Mouse (Mus musculus): ENCODE data around the gene Ptpra. TPM values are rescaled to one million over a fixed set of nuclear protein-coding genes. Genes with fewer than 3 reads are reported as not detected.

The Ptpra gene
- total and polyA plus RNA-seq, 2 experiments from 2014 or later = 105 to 143 TPM

GRCm38 (mm10) chr2:130558015-130558414, 107.9 kb downstream of the Ptpra start:
- peak; percentile 35; the same call in 1 of the 2 replicates for TF ChIP-seq CTCF (IDR thresholded peaks at IDR 0.05; ENCODE audit: low read depth)
- ATAC-seq = no peak
- H3K27ac ChIP-seq = no peak overlapping the region
- no peaks in the 10 kb centered on the region for H3K27me3 ChIP-seq (ENCODE audit: insufficient read depth, low read length)
- DNase-seq (ENCODE audit: low spot score) = no peak
- peaks cover 28% of the 10 kb centered on the region for H3K36me3 ChIP-seq (ENCODE audit: insufficient read depth, low read length)
- H3K9me3 ChIP-seq (ENCODE audit: low read length) = no peaks in the 10 kb centered on the region
- no peak overlapping the region for H3K4me3 ChIP-seq (ENCODE audit: low read length)
- no peak overlapping the region for H3K4me2 ChIP-seq (ENCODE audit: low read depth, low read length)
- WGBS = 63% methylated on average over 2 of the region's 2 CpGs
- H3K9ac ChIP-seq (replicated peaks; ENCODE audit: low read length) = no peak overlapping the region
- H3K4me1 ChIP-seq (ENCODE audit: insufficient read depth, low read length) = no peaks in the 10 kb centered on the region

DNA sequence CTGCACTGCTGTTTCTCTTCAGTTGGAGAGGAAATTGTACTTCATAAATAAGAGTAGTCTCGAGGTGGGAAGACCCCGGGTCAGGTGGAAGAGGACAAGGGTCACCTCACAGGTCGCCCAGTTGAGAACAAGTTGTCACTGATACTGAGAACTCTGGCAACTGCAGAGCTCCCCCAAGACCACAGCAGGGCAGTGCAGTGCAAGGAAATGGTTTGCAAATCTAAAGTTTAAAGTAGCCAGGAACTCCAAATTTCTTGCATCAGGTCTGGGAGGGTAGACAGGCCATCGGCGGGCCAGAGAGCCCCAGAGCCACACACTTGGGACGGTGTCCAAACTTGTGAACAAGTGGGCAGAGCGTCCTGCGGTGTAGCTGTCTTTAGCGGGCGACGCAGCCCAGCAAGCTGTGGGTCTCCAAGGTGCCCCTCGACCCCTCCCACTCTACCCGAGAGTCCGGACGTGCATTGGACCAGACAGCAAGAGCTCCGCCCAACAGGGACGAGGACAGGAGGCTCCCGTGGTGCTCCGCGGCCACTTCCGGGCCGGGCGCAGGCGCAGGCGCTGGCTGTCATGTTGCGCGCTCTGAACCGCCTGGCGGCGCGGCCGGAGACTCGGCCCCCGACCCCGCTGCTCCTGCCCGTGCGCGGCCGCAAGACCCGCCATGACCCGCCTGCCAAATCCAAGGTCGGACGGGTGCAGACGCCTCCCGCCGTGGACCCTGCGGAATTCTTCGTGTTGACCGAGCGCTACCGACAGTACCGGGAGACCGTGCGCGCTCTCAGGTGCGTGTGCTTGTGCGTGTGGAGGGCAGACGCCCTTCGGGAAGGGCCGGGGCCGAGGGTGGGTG, 113.4 kb downstream of the Ptpra start, which contains the start of gene Mrps26:
Gene Mrps26, plus strand, starts transcription at position 531 of the 844 bp plus-strand sequence.
- peak within 1 kb of the TSS; percentile 73 for H3K27ac ChIP-seq
- H3K27me3 ChIP-seq (ENCODE audit: insufficient read depth, low read length) = no peaks in the 10 kb centered on the region
- peaks cover 17% of the 10 kb centered on the region; the same call in 1 of the 2 replicates for H3K36me3 ChIP-seq (ENCODE audit: insufficient read depth, low read length)
- peak; percentile 99 for ATAC-seq
- H3K4me3 ChIP-seq (ENCODE audit: low read length) = peak within 1 kb of the TSS; percentile 86
- H3K4me1 ChIP-seq (ENCODE audit: insufficient read depth, low read length) = peaks cover 5% of the 10 kb centered on the region
- H3K4me2 ChIP-seq (ENCODE audit: low read depth, low read length) = peak within 1 kb of the TSS; percentile 78
- H3K9ac ChIP-seq (replicated peaks; ENCODE audit: low read length) = peak within 1 kb of the TSS; percentile 82
- peak; percentile 56 for TF ChIP-seq CTCF (IDR thresholded peaks at IDR 0.05; ENCODE audit: low read depth)
- no peaks in the 10 kb centered on the region for H3K9me3 ChIP-seq (ENCODE audit: low read length)
- WGBS = under 1% methylated on average over 61 of the region's 61 CpGs
- DNase-seq (ENCODE audit: low spot score) = peak; percentile 97

GRCm38 (mm10) chr2:130564063-130564462, 114.0 kb downstream of the Ptpra start:
- Histone ChIP-seq H3K4me2 (ENCODE audit: low read depth, low read length) (peak overlapping the region; percentile 78), H3K36me3 (ENCODE audit: insufficient read depth, low read length) (peaks cover 17% of the 10 kb centered on the region; the same call in 1 of the 2 replicates), H3K27me3 (ENCODE audit: insufficient read depth, low read length) (no peaks in the 10 kb centered on the region), H3K4me3 (ENCODE audit: low read length) (peak overlapping the region; percentile 86), H3K27ac (peak overlapping the region; percentile 73), H3K9me3 (ENCODE audit: low read length) (no peaks in the 10 kb centered on the region), H3K4me1 (ENCODE audit: insufficient read depth, low read length) (peaks cover 5% of the 10 kb centered on the region), H3K9ac (replicated peaks; ENCODE audit: low read length) (peak overlapping the region; percentile 82)
- ATAC-seq (no peak), DNase-seq (ENCODE audit: low spot score) (no peak)
- no peak for TF ChIP-seq CTCF (IDR thresholded peaks at IDR 0.05; ENCODE audit: low read depth)
- 0% methylated on average over 23 of the region's 23 CpGs for whole genome bisulfite sequencing

DNA sequence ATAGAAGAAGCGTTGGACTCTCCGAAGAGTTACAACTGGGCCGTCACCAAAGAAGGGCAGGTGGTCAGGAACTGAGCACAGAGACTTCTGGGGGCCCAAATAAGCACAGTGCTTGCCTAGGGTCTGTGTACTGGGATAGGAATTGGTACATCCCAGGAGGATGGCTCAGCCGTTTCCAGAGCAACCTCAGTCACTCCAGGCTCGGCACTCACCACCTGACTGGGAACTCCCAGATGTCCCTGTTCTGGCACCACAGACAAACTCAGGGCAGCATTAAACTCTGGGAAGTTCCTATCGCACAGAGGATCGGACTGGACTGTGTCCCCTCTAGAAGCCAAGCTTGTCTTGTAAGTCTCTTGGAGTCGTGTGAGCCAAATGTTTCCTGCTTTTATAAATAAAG, 114.9 kb downstream of the Ptpra start:
- H3K9ac ChIP-seq (replicated peaks; ENCODE audit: low read length) = peak overlapping the region; percentile 82; the same call in 1 of the 2 replicates
- no peak for TF ChIP-seq CTCF (IDR thresholded peaks at IDR 0.05; ENCODE audit: low read depth)

DNA sequence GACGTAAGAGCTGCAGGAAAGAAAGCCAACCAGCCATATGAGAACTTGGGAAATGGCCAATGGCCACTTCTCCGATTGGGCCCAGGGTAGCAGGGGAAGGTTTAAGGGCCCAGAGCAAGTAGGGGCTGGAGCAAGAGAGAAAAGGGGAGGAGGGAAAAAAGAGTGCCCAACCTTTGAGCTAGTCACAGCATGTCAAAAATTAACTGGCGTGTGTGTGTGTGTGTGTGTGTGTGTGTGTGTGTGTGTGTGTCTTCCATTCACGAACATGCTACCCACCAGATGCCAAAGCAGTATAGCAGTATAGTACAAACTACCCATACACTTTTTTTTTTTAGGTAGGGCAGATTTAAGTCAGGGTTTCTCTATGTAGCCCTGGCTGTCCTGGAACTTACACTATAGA, 118.8 kb downstream of the Ptpra start:
- WGBS = 49% methylated on average over 4 of the region's 4 CpGs
- Histone ChIP-seq H3K4me3 (ENCODE audit: low read length) (no peak overlapping the region), H3K4me2 (ENCODE audit: low read depth, low read length) (no peak overlapping the region), H3K36me3 (ENCODE audit: insufficient read depth, low read length) (peaks cover 17% of the 10 kb centered on the region; the same call in 1 of the 2 replicates), H3K27me3 (ENCODE audit: insufficient read depth, low read length) (no peaks in the 10 kb centered on the region), H3K9me3 (ENCODE audit: low read length) (no peaks in the 10 kb centered on the region), H3K9ac (replicated peaks; ENCODE audit: low read length) (no peak overlapping the region), H3K27ac (no peak overlapping the region), H3K4me1 (ENCODE audit: insufficient read depth, low read length) (peaks cover 5% of the 10 kb centered on the region)
- DNase-seq (ENCODE audit: low spot score) (no peak), ATAC-seq (no peak)
- TF ChIP-seq CTCF (IDR thresholded peaks at IDR 0.05; ENCODE audit: low read depth) = no peak

More for the DNA sequence above, 114.9 kb downstream of the Ptpra start:
- H3K36me3 ChIP-seq (ENCODE audit: insufficient read depth, low read length) = peaks cover 17% of the 10 kb centered on the region; the same call in 1 of the 2 replicates
- DNase-seq (ENCODE audit: low spot score) = no peak
- H3K9me3 ChIP-seq (ENCODE audit: low read length) = no peaks in the 10 kb centered on the region
- peak overlapping the region; percentile 78 for H3K4me2 ChIP-seq (ENCODE audit: low read depth, low read length)
- peaks cover 5% of the 10 kb centered on the region for H3K4me1 ChIP-seq (ENCODE audit: insufficient read depth, low read length)
- H3K27me3 ChIP-seq (ENCODE audit: insufficient read depth, low read length) = no peaks in the 10 kb centered on the region
- ATAC-seq = no peak
- 78% methylated on average over 8 of the region's 8 CpGs for WGBS
- H3K27ac ChIP-seq = no peak overlapping the region
- peak overlapping the region; percentile 86; the same call in 1 of the 2 replicates for H3K4me3 ChIP-seq (ENCODE audit: low read length)

GRCm38 (mm10) chr2:130569926-130570325, 119.8 kb downstream of the Ptpra start:
- no peak for DNase-seq (ENCODE audit: low spot score)
- Histone ChIP-seq H3K27ac (no peak overlapping the region), H3K4me1 (ENCODE audit: insufficient read depth, low read length) (no peaks in the 10 kb centered on the region; the same call in 1 of the 2 replicates)

More at GRCm38 (mm10) chr2:130569926-130570325, 119.8 kb downstream of the Ptpra start:
- Histone ChIP-seq H3K27me3 (ENCODE audit: insufficient read depth, low read length) (no peaks in the 10 kb centered on the region), H3K9me3 (ENCODE audit: low read length) (no peaks in the 10 kb centered on the region), H3K4me3 (ENCODE audit: low read length) (no peak overlapping the region), H3K36me3 (ENCODE audit: insufficient read depth, low read length) (peaks cover 17% of the 10 kb centered on the region; the same call in 1 of the 2 replicates), H3K9ac (replicated peaks; ENCODE audit: low read length) (no peak overlapping the region), H3K4me2 (ENCODE audit: low read depth, low read length) (no peak overlapping the region)
- no peak for TF ChIP-seq CTCF (IDR thresholded peaks at IDR 0.05; ENCODE audit: low read depth)
- ATAC-seq = no peak
